Mouse (Mus musculus) midbrain, embryonic 12.5 days (tissue): ENCODE measurements around the gene 6430531B16Rik. TPM values are rescaled to one million over a fixed set of nuclear protein-coding genes. Genes with fewer than 3 reads are reported as not detected.

ENCODE experiments used
- ATAC-seq: fragments of 200-750 bp; cut with Nextera tagmentation; 2 replicates; pipeline ENCODE4 v1.8.0; 2017; ENCODE audit warnings: low read depth, moderate TSS enrichment, moderate library complexity; ENCODE audit not compliant: low FRiP score
- H3K27ac ChIP-seq: fragments of 300-500 bp; sonication (generic); replicated peaks from 2 replicates; pipeline ENCODE4 v1.5.1; 2016; ENCODE audit warnings: mild to moderate bottlenecking
- H3K27me3 ChIP-seq: fragments of 300-500 bp; sonication (generic); 2 replicates; pipeline ENCODE4 v1.6.1; 2016; ENCODE audit warnings: mild to moderate bottlenecking
- H3K36me3 ChIP-seq: fragments of 300-500 bp; sonication (generic); 2 replicates; pipeline ENCODE4 v1.6.1; 2016
- H3K4me1 ChIP-seq: fragments of 300-500 bp; sonication (generic); 2 replicates; pipeline ENCODE4 v1.6.1; 2016
- H3K4me2 ChIP-seq: fragments of 300-500 bp; sonication (generic); replicated peaks from 2 replicates; pipeline ENCODE4 v1.6.1; 2016; ENCODE audit warnings: mild to moderate bottlenecking, moderate library complexity
- H3K4me3 ChIP-seq: fragments of 300-500 bp; sonication (generic); 2 replicates; pipeline ENCODE4 v1.5.1; 2016; ENCODE audit warnings: mild to moderate bottlenecking
- H3K9ac ChIP-seq: fragments of 300-500 bp; sonication (generic); replicated peaks from 2 replicates; pipeline ENCODE4 v1.6.1; 2016; ENCODE audit warnings: mild to moderate bottlenecking, moderate library complexity
- H3K9me3 ChIP-seq: fragments of 300-500 bp; sonication (generic); 2 replicates; pipeline ENCODE4 v1.6.1; 2016; ENCODE audit warnings: mild to moderate bottlenecking
- WGBS: fragments of 180-500 bp; shearing (Covaris S2); methylation state at CpG from one replicate; pipeline ENCODE4 v1.1.7; 2016; 5-methylcytosine and 5-hydroxymethylcytosine counted together
- polyA plus RNA-seq: library from polyadenylated mRNA; unstranded; fragments of >200 nt; fragmentation: Nextera tagmentation; extraction: Ambion mirVana; gene quantifications from 2 replicates; pipeline ENCODE4 v1.2.1, GENCODE M21; 2016

The 6430531B16Rik gene
- 0.45 and 0.52 TPM in 2 replicates for polyA plus RNA-seq

DNA sequence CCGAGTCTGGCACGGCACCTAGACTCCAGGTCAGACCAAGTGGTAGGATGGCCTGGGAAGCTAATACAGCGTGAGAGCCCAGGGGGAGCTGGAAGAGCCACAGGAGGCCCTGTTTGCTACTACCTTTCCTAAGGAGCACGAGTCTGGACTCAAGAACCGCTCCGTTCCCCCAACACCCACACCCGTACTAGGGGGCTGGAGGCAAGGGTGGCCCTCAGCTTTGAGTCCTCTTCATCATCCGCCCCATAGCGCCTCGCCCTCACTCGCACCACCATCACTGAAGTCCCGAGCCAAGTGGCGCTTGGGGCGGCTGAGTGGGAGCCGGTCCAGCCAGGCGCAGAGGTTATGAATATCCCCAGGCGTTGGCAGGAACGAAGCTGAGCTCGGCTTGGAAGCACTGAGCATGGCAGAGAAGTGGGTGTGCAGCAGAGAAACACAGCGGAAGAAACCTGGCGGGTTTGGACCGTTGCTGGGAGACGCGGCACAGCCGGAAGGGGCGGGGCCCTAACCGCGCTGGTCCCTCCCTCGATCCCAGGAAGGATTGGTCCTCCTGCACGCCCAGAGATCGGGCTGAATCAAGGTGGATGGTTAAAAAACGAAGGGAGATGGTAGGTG is at the start of gene 6430531B16Rik:
TSS of gene 6430531B16Rik (minus strand) at position 478 of the 615 bp plus-strand sequence.
- WGBS, result 5% methylated on average over 32 of the region's 32 CpGs
- H3K36me3 ChIP-seq, result no peaks in the 10 kb centered on the region
- no peak within 1 kb of the TSS for H3K27ac ChIP-seq

DNA sequence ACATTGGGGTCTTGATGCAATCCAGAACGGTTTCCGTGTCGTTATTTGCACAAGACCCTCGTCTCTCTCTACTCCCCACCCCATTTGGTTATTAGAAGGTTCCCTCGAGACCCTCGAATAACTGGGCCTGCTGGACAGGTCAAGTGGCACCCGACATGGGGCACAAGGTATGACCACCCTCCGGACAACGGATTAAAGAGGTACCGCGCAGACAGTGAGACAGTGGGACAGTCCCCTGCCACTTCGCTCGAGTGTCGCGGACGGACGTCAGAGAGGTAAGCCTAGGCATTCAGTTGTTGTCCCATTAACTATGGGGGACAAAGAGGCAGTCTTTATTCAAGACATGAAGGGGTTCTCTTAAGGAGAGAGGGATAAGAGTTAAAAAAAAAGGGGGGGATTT is 32.8 kb upstream of the 6430531B16Rik start:
- no peak for ATAC-seq
- Histone ChIP-seq H3K9me3 (no peaks in the 10 kb centered on the region), H3K27ac (no peak overlapping the region), H3K4me1 (no peaks in the 10 kb centered on the region), H3K27me3 (no peaks in the 10 kb centered on the region), H3K9ac (no peak overlapping the region), H3K36me3 (peaks cover 37% of the 10 kb centered on the region), H3K4me2 (no peak overlapping the region), H3K4me3 (no peak overlapping the region)
- 94% methylated on average over 17 of the region's 17 CpGs for WGBS

More for the DNA sequence above, at the start of gene 6430531B16Rik:
- Histone ChIP-seq H3K9me3 (no peaks in the 10 kb centered on the region), H3K4me3 (peak within 1 kb of the TSS; percentile 51), H3K4me1 (peaks cover 13% of the 10 kb centered on the region), H3K4me2 (peak within 1 kb of the TSS; percentile 75), H3K9ac (peak within 1 kb of the TSS; percentile 66), H3K27me3 (peaks cover 33% of the 10 kb centered on the region)
- peak; percentile 95 for ATAC-seq

DNA sequence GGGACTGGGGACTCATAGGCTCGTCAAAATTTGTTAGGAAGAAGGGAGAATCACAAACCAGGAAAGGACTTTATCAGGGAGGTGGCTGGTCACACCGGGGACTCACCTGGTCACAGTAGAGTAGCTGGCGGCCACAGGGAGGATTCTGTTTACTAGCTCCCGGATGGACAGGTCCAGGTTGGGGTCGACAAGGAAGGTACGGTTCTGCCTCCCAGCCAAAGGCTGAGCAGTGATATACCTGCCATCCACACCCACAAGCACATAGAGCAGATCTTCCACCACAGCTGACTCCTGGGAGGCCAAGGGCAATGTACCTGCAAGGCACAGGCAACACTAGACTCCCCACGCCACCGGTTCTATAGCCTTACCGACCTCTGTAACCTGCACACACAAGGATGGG is 29.2 kb upstream of the 6430531B16Rik start:
- H3K4me1 ChIP-seq, result no peaks in the 10 kb centered on the region
- 95% methylated on average over 9 of the region's 9 CpGs for WGBS
- ATAC-seq, result no peak
- H3K4me3 ChIP-seq, result no peak overlapping the region
- no peaks in the 10 kb centered on the region for H3K27me3 ChIP-seq
- peaks cover 61% of the 10 kb centered on the region for H3K36me3 ChIP-seq
- no peaks in the 10 kb centered on the region for H3K9me3 ChIP-seq
- H3K27ac ChIP-seq, result no peak overlapping the region
- no peak overlapping the region for H3K4me2 ChIP-seq
- H3K9ac ChIP-seq, result no peak overlapping the region

DNA sequence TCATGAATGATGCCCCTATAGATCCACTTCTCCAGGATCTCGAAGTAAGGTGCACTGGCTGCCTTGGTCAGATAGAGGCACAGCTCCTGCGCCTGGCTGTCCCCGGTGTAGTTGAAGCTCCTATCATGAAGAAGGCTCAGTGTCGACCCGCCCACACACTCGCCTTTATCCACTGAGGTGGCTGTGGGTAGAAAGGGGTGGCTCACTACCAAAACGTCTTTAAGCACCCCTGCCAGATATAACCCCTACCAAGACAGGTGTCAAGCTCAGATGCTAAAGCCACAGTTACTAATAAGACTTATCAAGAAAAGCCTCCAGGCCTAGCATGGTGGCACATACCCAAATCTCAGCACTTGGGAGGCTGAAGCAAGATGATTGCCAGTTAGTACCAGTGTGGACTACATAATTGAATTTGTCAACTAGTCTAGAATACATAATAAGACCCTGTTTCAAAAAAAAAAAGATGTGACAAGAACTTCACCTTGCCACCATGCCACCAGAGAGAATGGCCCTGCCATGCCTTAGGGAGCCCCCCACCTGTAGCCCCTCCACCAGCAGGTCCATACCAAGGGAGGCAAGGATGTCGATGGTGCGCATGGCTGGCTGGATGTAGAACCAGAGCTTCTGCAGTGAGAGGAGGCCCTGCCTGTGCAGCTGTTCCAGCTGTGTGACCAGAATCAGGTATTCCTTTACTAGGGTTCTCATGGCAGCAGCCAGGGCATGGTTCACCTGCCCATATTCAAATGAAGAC is 28.5 kb upstream of the 6430531B16Rik start:
- no peaks in the 10 kb centered on the region for H3K9me3 ChIP-seq
- H3K27me3 ChIP-seq, result no peaks in the 10 kb centered on the region
- H3K27ac ChIP-seq, result no peak overlapping the region
- ATAC-seq, result no peak
- no peak overlapping the region for H3K9ac ChIP-seq
- peaks cover 67% of the 10 kb centered on the region for H3K36me3 ChIP-seq
- H3K4me3 ChIP-seq, result no peak overlapping the region
- no peak overlapping the region for H3K4me2 ChIP-seq
- WGBS, result 95% methylated on average over 9 of the region's 9 CpGs
- H3K4me1 ChIP-seq, result no peaks in the 10 kb centered on the region

DNA sequence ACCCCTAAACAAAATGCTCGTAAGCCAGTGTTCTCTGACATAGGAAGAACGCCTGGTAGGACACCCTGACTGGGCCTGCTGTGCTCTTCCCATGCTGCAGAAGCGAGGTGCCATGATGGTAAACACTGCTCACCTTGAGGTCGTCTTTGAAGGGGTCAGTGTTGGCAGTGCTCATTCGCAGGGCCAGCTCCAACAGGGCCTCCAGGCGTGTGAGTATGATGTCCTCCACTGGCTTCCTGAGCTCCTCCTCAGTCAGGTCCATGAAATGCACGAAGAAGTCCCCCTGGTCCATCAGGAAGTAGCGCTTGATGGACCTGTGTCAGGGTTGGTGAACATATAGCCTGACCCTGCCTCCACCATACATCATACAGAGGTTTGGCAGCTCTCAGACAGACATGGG is 26.1 kb upstream of the 6430531B16Rik start:
- no peak for ATAC-seq
- 93% methylated on average over 8 of the region's 8 CpGs for WGBS

DNA sequence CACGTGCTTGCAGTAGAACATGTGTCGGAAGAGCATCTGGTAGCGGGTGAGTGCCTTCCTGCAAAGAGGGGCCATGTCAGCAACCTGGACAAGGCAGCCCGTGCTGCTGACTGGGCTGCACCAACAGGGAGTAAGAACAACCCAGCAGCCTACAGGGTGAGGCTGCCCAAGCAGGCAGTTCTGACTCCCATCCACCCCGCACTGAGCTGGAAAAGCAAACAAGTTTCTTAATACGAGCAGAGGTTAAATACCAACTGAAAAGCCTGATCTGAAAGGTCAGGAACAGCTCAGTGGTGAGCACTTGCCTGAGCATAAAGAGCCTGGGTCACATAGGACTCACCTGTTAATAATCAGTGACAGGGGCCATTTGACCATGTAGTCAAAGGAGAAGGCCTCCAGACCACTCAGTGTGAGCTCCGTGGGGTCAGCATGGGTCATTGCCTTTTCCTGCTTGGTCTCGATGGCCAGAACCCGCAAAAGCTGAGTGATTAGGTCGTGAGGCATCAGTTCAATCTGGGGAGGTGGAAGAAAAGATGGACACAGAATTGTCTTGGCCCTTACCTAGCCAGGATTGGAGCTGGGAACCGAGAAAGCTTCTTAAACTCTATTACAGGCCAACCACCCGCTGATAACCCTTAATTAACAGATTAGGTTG is 22.7 kb upstream of the 6430531B16Rik start:
- Histone ChIP-seq H3K4me3 (no peak overlapping the region), H3K27ac (no peak overlapping the region), H3K9me3 (no peaks in the 10 kb centered on the region), H3K27me3 (no peaks in the 10 kb centered on the region), H3K4me1 (no peaks in the 10 kb centered on the region), H3K36me3 (peaks cover 94% of the 10 kb centered on the region), H3K4me2 (no peak overlapping the region), H3K9ac (no peak overlapping the region)
- no peak for ATAC-seq
- WGBS, result 52% methylated on average over 12 of the region's 12 CpGs

More for the DNA sequence above, 26.1 kb upstream of the 6430531B16Rik start:
- H3K27ac ChIP-seq, result no peak overlapping the region
- no peaks in the 10 kb centered on the region for H3K9me3 ChIP-seq
- H3K4me3 ChIP-seq, result no peak overlapping the region
- no peaks in the 10 kb centered on the region for H3K4me1 ChIP-seq
- H3K27me3 ChIP-seq, result no peaks in the 10 kb centered on the region
- no peak overlapping the region for H3K4me2 ChIP-seq
- H3K9ac ChIP-seq, result no peak overlapping the region
- H3K36me3 ChIP-seq, result peaks cover 79% of the 10 kb centered on the region

DNA sequence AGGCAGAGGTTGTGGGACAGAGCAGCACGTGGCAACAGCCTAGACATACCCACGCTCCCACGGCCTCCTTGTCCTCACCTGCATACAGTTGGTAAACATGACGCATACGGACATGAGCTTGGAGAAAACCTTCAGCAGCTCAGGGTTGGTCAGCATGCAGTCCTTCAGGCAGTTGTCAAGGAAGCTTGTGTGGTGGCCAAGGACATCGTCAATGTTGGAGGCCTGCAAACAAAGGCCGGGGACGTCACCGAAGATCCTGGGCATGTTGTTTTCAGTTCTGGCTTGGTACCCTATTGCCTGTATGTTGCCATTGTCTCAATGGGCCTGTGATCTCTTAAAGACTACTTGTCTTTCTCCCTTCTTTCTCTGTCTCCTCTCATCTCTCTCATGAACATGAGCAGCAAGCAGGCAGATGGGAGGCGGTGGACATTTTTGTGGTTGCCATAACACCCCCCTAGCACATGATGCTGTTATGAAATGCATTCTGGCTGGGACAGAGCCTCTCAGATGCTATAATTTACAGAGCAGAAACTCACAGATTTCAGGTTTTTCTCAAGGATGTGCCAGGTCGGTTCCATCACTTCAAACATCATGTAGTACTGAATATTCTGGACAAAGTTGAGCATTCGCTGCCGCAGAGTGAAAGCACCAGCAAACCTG is 20.3 kb upstream of the 6430531B16Rik start:
- Histone ChIP-seq H3K9me3 (no peaks in the 10 kb centered on the region), H3K4me2 (no peak overlapping the region), H3K4me3 (no peak overlapping the region), H3K27me3 (no peaks in the 10 kb centered on the region), H3K36me3 (peaks cover 81% of the 10 kb centered on the region), H3K27ac (no peak overlapping the region), H3K4me1 (no peaks in the 10 kb centered on the region), H3K9ac (no peak overlapping the region)
- 95% methylated on average over 13 of the region's 13 CpGs for WGBS
- no peak for ATAC-seq

DNA sequence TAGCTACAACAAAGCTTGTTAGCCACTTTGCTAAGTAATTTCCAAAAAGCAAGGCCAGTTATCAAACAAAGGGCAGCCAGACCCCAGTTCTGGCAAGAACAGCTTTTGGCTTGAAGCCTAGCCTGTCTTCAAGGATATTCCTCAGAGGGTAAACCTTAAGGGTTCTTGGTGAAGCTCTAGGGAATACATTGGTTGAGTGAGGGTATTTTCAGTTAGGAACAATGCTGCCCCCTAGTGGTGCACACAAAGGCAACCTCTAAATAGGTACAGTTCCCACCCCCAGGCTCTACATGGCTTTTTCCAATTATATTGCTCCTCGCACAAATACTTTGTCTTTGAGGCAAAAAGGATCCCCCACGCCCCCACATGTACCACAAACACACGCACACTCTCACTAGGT is 16.1 kb upstream of the 6430531B16Rik start:
- H3K4me1 ChIP-seq, result no peaks in the 10 kb centered on the region
- no peak overlapping the region for H3K4me2 ChIP-seq

DNA sequence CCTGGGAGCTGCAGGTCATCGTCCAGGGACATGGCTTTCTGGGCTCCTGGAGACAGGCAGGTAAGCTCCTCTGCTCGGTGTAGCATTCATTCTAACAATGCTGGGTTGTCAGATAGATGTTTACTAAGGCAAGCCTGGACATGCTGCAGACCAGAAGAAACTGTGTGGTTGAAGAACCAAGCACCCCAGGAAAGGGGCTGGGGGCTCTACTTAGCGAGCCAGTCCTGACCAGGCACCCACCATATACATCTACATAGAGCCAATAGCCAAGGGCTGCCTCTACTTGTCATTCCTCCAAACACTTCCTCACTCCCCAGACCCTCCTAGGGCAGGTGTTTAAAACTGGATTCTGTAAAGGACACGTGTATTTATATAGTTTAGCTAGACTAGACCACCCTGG is 15.6 kb upstream of the 6430531B16Rik start:
- Histone ChIP-seq H3K4me3 (no peak overlapping the region), H3K9me3 (no peaks in the 10 kb centered on the region), H3K27ac (no peak overlapping the region), H3K36me3 (peaks cover 38% of the 10 kb centered on the region), H3K9ac (no peak overlapping the region), H3K4me2 (no peak overlapping the region), H3K4me1 (no peaks in the 10 kb centered on the region), H3K27me3 (no peaks in the 10 kb centered on the region)
- 86% methylated on average over 4 of the region's 4 CpGs for WGBS
- ATAC-seq, result no peak

More for the DNA sequence above, 16.1 kb upstream of the 6430531B16Rik start:
- H3K9ac ChIP-seq, result no peak overlapping the region
- no peak overlapping the region for H3K4me3 ChIP-seq
- H3K9me3 ChIP-seq, result no peaks in the 10 kb centered on the region
- ATAC-seq, result no peak
- no peak overlapping the region for H3K27ac ChIP-seq
- H3K36me3 ChIP-seq, result peaks cover 43% of the 10 kb centered on the region
- no peaks in the 10 kb centered on the region for H3K27me3 ChIP-seq
- 36% methylated on average over 3 of the region's 3 CpGs for WGBS

DNA sequence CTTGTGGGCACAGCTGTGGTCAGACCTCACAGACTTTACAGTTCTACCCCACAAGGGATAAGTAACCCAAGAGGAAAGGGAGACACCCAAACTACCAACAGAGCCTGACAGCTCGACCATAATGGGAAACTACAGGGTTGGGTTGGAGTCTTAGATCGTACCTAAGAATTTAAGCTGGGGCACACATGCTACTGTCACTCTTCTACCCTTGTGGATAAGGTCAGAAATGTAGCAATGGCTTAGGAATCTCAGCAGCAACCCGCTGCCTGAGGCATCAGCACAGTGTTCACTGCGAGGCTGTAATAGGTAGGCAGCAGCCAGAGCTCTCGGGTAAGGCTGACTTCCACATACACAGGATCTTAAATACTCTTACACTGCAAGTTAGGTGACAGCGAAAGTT is 15.0 kb upstream of the 6430531B16Rik start:
- no peak for ATAC-seq
- Histone ChIP-seq H3K9me3 (no peaks in the 10 kb centered on the region), H3K4me2 (no peak overlapping the region), H3K27me3 (no peaks in the 10 kb centered on the region), H3K4me3 (no peak overlapping the region), H3K36me3 (peaks cover 31% of the 10 kb centered on the region), H3K4me1 (no peaks in the 10 kb centered on the region), H3K9ac (no peak overlapping the region), H3K27ac (no peak overlapping the region)
- WGBS, result 93% methylated on average over 6 of the region's 6 CpGs

DNA sequence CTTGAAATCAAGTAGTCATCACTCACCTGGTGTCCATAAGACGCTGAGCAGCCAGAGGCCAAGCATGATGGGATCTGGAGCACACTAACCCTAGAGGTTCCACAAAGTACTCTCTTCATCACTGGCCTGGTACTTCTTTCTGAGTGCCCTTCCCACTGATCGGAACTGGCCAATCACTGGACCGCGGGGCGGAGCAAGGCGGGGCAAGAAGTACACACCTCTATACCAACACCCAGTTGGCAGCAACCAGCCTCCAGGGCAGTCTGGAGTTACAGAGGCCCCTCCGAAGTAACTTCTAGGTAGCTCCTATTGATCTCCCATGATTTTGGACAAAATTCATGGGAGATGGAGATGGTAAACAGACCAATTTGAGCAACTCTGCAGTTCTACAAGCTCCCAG is 13.9 kb upstream of the 6430531B16Rik start, which contains the start of gene Adam8:
TSS of gene Adam8 (minus strand) at position 157 of the 400 bp plus-strand sequence.
- Histone ChIP-seq H3K27me3 (no peaks in the 10 kb centered on the region), H3K4me1 (no peaks in the 10 kb centered on the region), H3K27ac (no peak within 1 kb of the TSS), H3K9ac (no peak within 1 kb of the TSS), H3K36me3 (peaks cover 20% of the 10 kb centered on the region), H3K4me2 (no peak within 1 kb of the TSS), H3K9me3 (no peaks in the 10 kb centered on the region), H3K4me3 (no peak within 1 kb of the TSS)
- WGBS, result 31% methylated on average over 7 of the region's 7 CpGs
- no peak for ATAC-seq
